Mouse (Mus musculus) cerebellum, postnatal 14 days (tissue): ENCODE results near the gene Pak7.

ENCODE experiments used
- DNase-seq, 2 experiments: peaks; one replicate each; pipeline ENCODE4 v3.0.0; 2021; ENCODE audit warnings: mixed read lengths in 2 of 2

Pak7 gene

GRCm38 (mm10) chr2:136387181-136388131 lies at the start of gene Pak7:
Gene Pak7 (minus strand): TSS chr2:136387967.
- peak; percentile 84 to 87 for DNase-seq

- DNase-seq = no peak
Observed at GRCm38 (mm10) chr2:136425561-136425960, 37.8 kb upstream of the Pak7 start.

GRCm38 (mm10) chr2:136419543-136419942 lies 31.8 kb upstream of the Pak7 start:
- no peak for DNase-seq

- peak; percentile 3 to 17 for DNase-seq
Observed at GRCm38 (mm10) chr2:136416381-136416780, 28.6 kb upstream of the Pak7 start.

- DNase-seq = no peak
Observed at GRCm38 (mm10) chr2:136402587-136402986, 14.8 kb upstream of the Pak7 start.

- no peak for DNase-seq
Observed at GRCm38 (mm10) chr2:136375318-136375717, 12.4 kb downstream of the Pak7 start.

- no peak for DNase-seq
Observed at GRCm38 (mm10) chr2:136372361-136372760, 15.4 kb downstream of the Pak7 start.

- DNase-seq = peak; percentile 17 to 45
Observed at GRCm38 (mm10) chr2:136351393-136352096, 36.2 kb downstream of the Pak7 start.

GRCm38 (mm10) chr2:136350459-136350858 lies 37.3 kb downstream of the Pak7 start:
- DNase-seq = no peak

- DNase-seq = peak; percentile 6 to 26
Observed at GRCm38 (mm10) chr2:136349671-136350275, 38.0 kb downstream of the Pak7 start.

- DNase-seq = peak; percentile 13 to 55
Observed at GRCm38 (mm10) chr2:136344240-136344780, 43.5 kb downstream of the Pak7 start.

GRCm38 (mm10) chr2:136329974-136330373 lies 57.8 kb downstream of the Pak7 start:
- no peak for DNase-seq

GRCm38 (mm10) chr2:136325646-136326045 lies 62.1 kb downstream of the Pak7 start:
- DNase-seq = peak; percentile 66 to 74

GRCm38 (mm10) chr2:136309313-136309712 lies 78.5 kb downstream of the Pak7 start:
- no peak for DNase-seq

- DNase-seq = peak in 1 of 2 experiments; percentile 22
Observed at GRCm38 (mm10) chr2:136308743-136309142, 79.0 kb downstream of the Pak7 start.

- DNase-seq = peak; percentile 72 to 81
Observed at GRCm38 (mm10) chr2:136302201-136302600, 85.6 kb downstream of the Pak7 start.

GRCm38 (mm10) chr2:136301406-136301805 lies 86.4 kb downstream of the Pak7 start:
- DNase-seq = peak; percentile 69 to 83

- DNase-seq = peak in 1 of 2 experiments; percentile 18
Observed at GRCm38 (mm10) chr2:136297371-136297770, 90.4 kb downstream of the Pak7 start.

- DNase-seq = peak; percentile 49 to 59
Observed at GRCm38 (mm10) chr2:136282043-136282442, 105.7 kb downstream of the Pak7 start.

- peak; percentile 14 to 37 for DNase-seq
Observed at GRCm38 (mm10) chr2:136241960-136242359, 145.8 kb downstream of the Pak7 start.

GRCm38 (mm10) chr2:136231228-136231627 lies 156.5 kb downstream of the Pak7 start:
- no peak for DNase-seq

- no peak for DNase-seq
Observed at GRCm38 (mm10) chr2:136204034-136204433, 183.7 kb downstream of the Pak7 start.

- DNase-seq = no peak
Observed at GRCm38 (mm10) chr2:136175030-136175429, 212.7 kb downstream of the Pak7 start.
